Mouse (Mus musculus) bone marrow macrophage, adult 2 months (primary cell): Measurements from ENCODE around the gene Coro2b.

ENCODE experiments used
- CTCF ChIP-seq: IDR thresholded peaks from 2 replicates; pipeline ENCODE4 v1.5.1; 2012; ENCODE audit warnings: low read depth, mild to moderate bottlenecking, low read length, moderate library complexity
- POLR2A ChIP-seq: IDR thresholded peaks from 2 replicates; pipeline ENCODE4 v1.6.1; 2012; ENCODE audit warnings: mild to moderate bottlenecking, low read depth, low read length, borderline replicate concordance

DNA sequence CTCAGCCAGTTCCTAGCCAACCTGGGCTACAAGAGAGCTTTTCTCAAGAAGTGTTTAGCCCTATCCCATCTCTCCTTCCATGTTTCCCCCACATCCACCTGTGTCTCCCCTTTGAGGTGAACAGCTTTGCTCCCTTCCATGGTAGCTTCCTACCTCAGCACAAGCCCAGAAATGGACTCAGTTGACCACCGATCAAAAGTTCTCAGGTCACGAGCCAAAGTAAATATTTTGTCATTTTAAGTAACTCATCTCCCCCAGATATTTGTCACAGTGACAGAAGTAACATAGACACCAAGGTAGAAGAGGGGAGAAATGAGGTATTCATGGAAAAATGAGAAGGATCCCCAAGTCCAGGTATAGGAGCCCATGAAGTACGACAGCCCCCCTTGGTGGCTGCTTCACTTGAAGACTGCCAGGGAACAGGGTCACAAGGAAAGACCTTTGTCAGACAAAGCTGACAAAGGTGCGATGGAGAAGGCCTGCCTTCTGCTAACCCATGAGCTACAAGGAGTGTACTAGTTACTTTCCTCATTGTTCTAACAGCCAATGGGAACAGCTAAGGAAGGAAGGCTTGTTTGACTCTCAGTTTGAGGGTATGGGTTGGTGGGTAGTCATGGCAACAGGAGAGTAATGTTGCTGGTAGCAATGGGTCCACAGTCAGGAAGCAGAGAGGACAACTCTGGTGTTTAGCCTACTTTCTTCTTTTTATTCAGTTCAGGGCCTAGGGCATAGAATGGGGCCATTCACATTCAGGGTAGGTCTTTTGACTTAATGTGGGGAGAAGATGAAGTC lies 150.9 kb downstream of the Coro2b start:
- TF ChIP-seq CTCF (no peak), POLR2A (no peak)
